ENCODE assay signal across 24 mouse cellular contexts in genomic region chr10:68990584-68990983, GRCm38 (mm10).
DNase-seq lines count a peak whose midpoint lies in the region; ATAC-seq and TF ChIP-seq lines count a peak whose summit lies in the region.
"Had no signal": no experiment of that assay in that cellular context is flagged by ENCODE, and none has a peak within 500 bp of the region (broad histone marks: within the 10 kb centered on the region; RNA-seq: fewer than 3 reads in every experiment).

No protein-coding gene starts in this region.

- no peak for TF ChIP-seq POLR2A in heart, adult 2 months (IDR thresholded peaks at IDR 0.05; ENCODE audit: insufficient read depth, low read depth, low read length)

- no peak for TF ChIP-seq EP300 in heart, adult 2 months (IDR thresholded peaks at IDR 0.05; ENCODE audit: insufficient read depth, low read depth, low read length)

- no peak for TF ChIP-seq CTCF in heart, adult 2 months (IDR thresholded peaks at IDR 0.05)

- intact Hi-C loops in heart, adult 2 months (cut with DNase I) = no loop called here

- no peak overlapping the region for H3K27ac ChIP-seq in heart, adult 2 months
- H3K27ac ChIP-seq: embryonic facial prominence, embryonic 10.5 days; embryonic facial prominence, embryonic 12.5 days; forebrain, embryonic 13.5 days; forebrain, embryonic 15.5 days had no signal

- no peaks in the 10 kb centered on the region for H3K4me1 ChIP-seq in heart, adult 2 months (ENCODE audit: control insufficient read depth, insufficient read depth, low read length)
- H3K4me1 ChIP-seq: forebrain, embryonic 13.5 days; forebrain, embryonic 15.5 days had no signal

- WGBS in heart, adult 2 months = 78% methylated on average over 6 of the region's 6 CpGs

- ATAC-seq in monocyte, adult 5-6 weeks (replicated peaks; ENCODE audit: insufficient number of reproducible peaks, low FRiP score, low TSS enrichment, poor library complexity, severe bottlenecking) = no peak
- ATAC-seq: activated CD4-positive, CD25-positive, alpha-beta regulatory T cell, adult 4 months; CD4-positive, CD25-positive, alpha-beta regulatory T cell, adult 4 months; forebrain, embryonic 13.5 days; forebrain, embryonic 15.5 days; forebrain, postnatal 0 days had no signal

- no peaks in the 10 kb centered on the region for H3K27me3 ChIP-seq in heart, adult 2 months (ENCODE audit: control insufficient read depth, insufficient read depth, low read length)
- H3K27me3 ChIP-seq: CH12.LX; embryonic facial prominence, embryonic 12.5 days; forebrain, embryonic 13.5 days; forebrain, embryonic 15.5 days had no signal

- no peaks in the 10 kb centered on the region for H3K79me2 ChIP-seq in heart, adult 2 months (replicated peaks; ENCODE audit: control insufficient read depth, insufficient read depth, low read length)

- no peak overlapping the region for H3K9ac ChIP-seq in heart, adult 2 months (ENCODE audit: low read depth, low read length)
- H3K9ac ChIP-seq: embryonic facial prominence, embryonic 12.5 days; forebrain, embryonic 13.5 days; forebrain, embryonic 15.5 days; forebrain, postnatal 0 days had no signal

- no peak overlapping the region for H3K4me3 ChIP-seq in heart, adult 2 months
- H3K4me3 ChIP-seq: embryonic facial prominence, embryonic 10.5 days; embryonic facial prominence, embryonic 12.5 days; forebrain, embryonic 13.5 days; forebrain, embryonic 15.5 days had no signal

- no peaks in the 10 kb centered on the region for H3K36me3 ChIP-seq in heart, adult 2 months (ENCODE audit: control insufficient read depth, insufficient read depth, low read length)
- H3K36me3 ChIP-seq: embryonic facial prominence, embryonic 10.5 days; embryonic facial prominence, embryonic 12.5 days; forebrain, embryonic 15.5 days; G1E had no signal

- DNase-seq in heart, adult 11 months = peak; percentile 64
- DNase-seq in heart, adult 2 months = no peak
- DNase-seq in urinary bladder, postnatal 14 days (ENCODE audit: low spot score) = peak; percentile 20
- no peak for DNase-seq in urinary bladder, postnatal 25 days (ENCODE audit: low spot score)
- DNase-seq in Muller cell, postnatal 12 days (ENCODE audit: inconsistent ontology term) = peak; percentile 20
- DNase-seq in thymus, postnatal 14 days = no peak
- DNase-seq: adrenal gland, adult 8-10 months; adrenal gland, postnatal 14 days; adrenal gland, postnatal 36 days; B cell, adult 2 months; cerebellum, adult 11-12 months; cerebellum, adult 8-10 months; cerebellum, adult 9-11 months; cerebellum, postnatal 25 days; forebrain, postnatal 0 days had no signal

Comparison
In these comparisons a context has a peak if more than half of its experiments do, and no peak if none do; other contexts are left out.
1. DNase-seq: peak in heart, adult 11 months (single experiment), urinary bladder, postnatal 14 days (single experiment) and Muller cell, postnatal 12 days (single experiment); none in heart, adult 2 months (0 of 2), urinary bladder, postnatal 25 days (single experiment) and thymus, postnatal 14 days (single experiment).